Mouse (Mus musculus) lung, embryonic 16.5 days (tissue): Measurements from ENCODE around the gene Gm21985. TPM values are rescaled to one million over a fixed set of nuclear protein-coding genes. Genes with fewer than 3 reads are reported as not detected.

Experiments used
- ATAC-seq: fragments of 200-750 bp; cut with Nextera tagmentation; 2 replicates; pipeline ENCODE4 v1.8.0; 2017; ENCODE audit warnings: low read depth, mild to moderate bottlenecking, moderate library complexity
- H3K27ac ChIP-seq: fragments of 300-500 bp; sonication (generic); 2 replicates; pipeline ENCODE4 v1.5.1; 2014; ENCODE audit warnings: mild to moderate bottlenecking, control low read depth, low read length
- H3K27me3 ChIP-seq: fragments of 300-500 bp; sonication (generic); 2 replicates; pipeline ENCODE4 v1.6.1; 2014; ENCODE audit warnings: low read depth, low read length, mixed read lengths; ENCODE audit not compliant: control insufficient read depth, insufficient read depth
- H3K36me3 ChIP-seq: fragments of 300-500 bp; sonication (generic); 2 replicates; pipeline ENCODE4 v1.6.1; 2014; ENCODE audit warnings: low read length; ENCODE audit not compliant: control insufficient read depth, insufficient read depth
- H3K4me1 ChIP-seq: fragments of 300-500 bp; sonication (generic); replicated peaks from 2 replicates; pipeline ENCODE4 v1.6.1; 2014; ENCODE audit warnings: low read length, mixed read lengths; ENCODE audit not compliant: control insufficient read depth, insufficient read depth
- H3K4me2 ChIP-seq: fragments of 300-500 bp; sonication (generic); 2 replicates; pipeline ENCODE4 v1.6.1; 2014; ENCODE audit warnings: low read depth, low read length, control low read depth
- H3K4me3 ChIP-seq: fragments of 300-500 bp; sonication (generic); 2 replicates; pipeline ENCODE4 v1.5.1; 2014; ENCODE audit warnings: mild to moderate bottlenecking, low read length, control low read depth
- H3K9ac ChIP-seq: fragments of 300-500 bp; sonication (generic); 2 replicates; pipeline ENCODE4 v1.6.1; 2014; ENCODE audit warnings: low read length, control low read depth
- H3K9me3 ChIP-seq: fragments of 300-500 bp; sonication (generic); 2 replicates; pipeline ENCODE4 v1.6.1; 2016; ENCODE audit warnings: low read length; ENCODE audit not compliant: control insufficient read depth
- WGBS: fragments of 180-500 bp; shearing (Covaris S2); extraction: QIAGEN DNeasy Blood & Tissue Kit; methylation state at CpG from one replicate; pipeline ENCODE4 v1.1.7; 2014; 5-methylcytosine and 5-hydroxymethylcytosine counted together
- polyA plus RNA-seq: library from polyadenylated mRNA; unstranded; fragments of >200 nt; fragmentation: Nextera tagmentation; extraction: Ambion mirVana; gene quantifications from 2 replicates; pipeline ENCODE4 v1.2.1, GENCODE M21; 2015

The Gm21985 gene
- polyA plus RNA-seq, 1 experiment from 2014 or later = not detected

DNA sequence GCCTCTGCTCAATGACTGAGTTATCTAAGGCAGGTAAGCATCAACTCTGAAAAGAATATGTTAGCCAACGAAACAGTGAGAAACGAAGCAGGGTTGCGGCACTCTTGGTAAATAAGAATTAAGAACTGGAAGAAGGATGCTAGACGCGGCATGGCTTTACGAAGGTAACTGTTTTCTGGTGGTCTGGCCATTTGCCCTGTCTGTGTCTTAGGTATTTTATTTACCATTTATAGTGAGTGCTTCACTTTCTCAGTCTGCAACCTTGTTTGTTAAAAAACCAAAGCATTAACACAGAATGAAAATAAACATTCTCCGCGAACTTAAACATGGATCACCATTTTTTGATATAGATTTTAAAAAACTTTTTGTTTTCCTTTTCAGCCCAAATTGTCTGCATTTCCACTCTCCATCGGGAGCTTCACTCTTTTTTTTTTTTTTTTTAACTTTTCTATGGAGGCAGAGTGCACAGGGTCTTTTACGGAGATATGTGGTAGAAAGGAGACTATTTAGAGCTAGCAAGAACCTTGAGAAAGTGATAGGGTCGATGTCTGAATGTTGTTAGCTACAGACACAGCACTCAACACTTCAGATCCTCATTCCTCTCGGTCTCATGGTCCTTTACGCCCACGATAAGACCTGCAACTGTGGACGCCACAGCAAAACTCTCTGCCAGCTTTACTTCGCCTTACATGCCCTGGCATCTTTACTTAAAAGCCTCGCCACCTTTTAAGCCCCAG is 188.2 kb downstream of the Gm21985 start:
- Histone ChIP-seq H3K9ac (peak overlapping the region; percentile 97), H3K4me1 (peaks cover 6% of the 10 kb centered on the region), H3K27me3 (no peaks in the 10 kb centered on the region), H3K4me3 (peak overlapping the region; percentile 96), H3K9me3 (no peaks in the 10 kb centered on the region), H3K36me3 (no peaks in the 10 kb centered on the region), H3K27ac (peak overlapping the region; percentile 70; the same call in 1 of the 2 replicates), H3K4me2 (peak overlapping the region; percentile 71)
- 25% methylated on average over 17 of the region's 17 CpGs for WGBS
- peak; percentile 62; the same call in 1 of the 2 replicates for ATAC-seq

DNA sequence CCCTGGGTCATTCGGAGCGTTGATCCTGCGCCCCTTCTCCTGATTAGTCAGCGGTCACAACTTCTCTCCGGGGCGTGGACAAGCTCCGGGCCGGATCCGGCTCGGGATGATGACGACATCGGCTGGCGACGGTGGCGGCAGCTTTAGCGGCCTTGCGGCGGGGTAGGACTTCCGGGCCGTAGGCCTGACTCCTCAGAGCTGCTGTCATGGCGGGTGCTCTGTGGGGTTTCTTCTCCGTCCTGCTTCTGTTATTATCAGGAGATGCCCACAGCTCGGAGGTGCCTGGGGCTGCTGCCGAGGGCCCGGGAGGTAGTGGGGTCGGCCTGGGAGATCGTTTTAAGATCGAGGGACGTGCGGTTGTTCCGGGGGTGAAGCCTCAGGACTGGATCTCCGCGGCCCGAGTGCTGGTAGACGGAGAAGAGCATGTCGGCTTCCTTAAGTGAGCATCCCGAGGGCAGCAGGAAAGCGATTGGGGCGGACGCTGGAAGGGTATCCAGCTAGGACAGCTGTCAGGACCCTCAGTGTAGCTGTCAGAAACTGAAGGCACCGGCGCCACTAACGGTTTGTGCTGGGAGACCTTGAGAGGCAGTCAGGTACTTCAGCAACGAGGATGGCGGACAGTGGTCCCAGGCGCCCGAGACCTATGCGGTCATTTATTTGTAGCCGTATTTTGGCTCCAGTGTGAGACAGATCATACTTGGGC is 188.9 kb downstream of the Gm21985 start, which contains the start of gene Emc7:
Gene Emc7 (plus strand): TSS at position 136 of the 703 bp plus-strand sequence.
- Histone ChIP-seq H3K27me3 (no peaks in the 10 kb centered on the region), H3K4me2 (peak within 1 kb of the TSS; percentile 71), H3K9me3 (no peaks in the 10 kb centered on the region), H3K36me3 (peaks cover 2% of the 10 kb centered on the region), H3K4me3 (peak within 1 kb of the TSS; percentile 96), H3K4me1 (peaks cover 6% of the 10 kb centered on the region), H3K9ac (peak within 1 kb of the TSS; percentile 97), H3K27ac (peak within 1 kb of the TSS; percentile 70)
- under 1% methylated on average over 49 of the region's 49 CpGs for WGBS
- peak; percentile 99 for ATAC-seq

Other genes with a start within 250 kb of the Gm21985 start
- not detected in 2 replicates for gene Olfr1311, start 241.9 kb upstream of the Gm21985 start, polyA plus RNA-seq
- gene Olfr1312, start 216.1 kb upstream of the Gm21985 start, polyA plus RNA-seq = not detected in 2 replicates
- not detected in 2 replicates for gene Olfr1313, start 188.5 kb upstream of the Gm21985 start, polyA plus RNA-seq
- gene Olfr1314, start 169.5 kb upstream of the Gm21985 start, polyA plus RNA-seq = not detected in 2 replicates
- not detected in 2 replicates for gene Olfr1315-ps1, start 150.9 kb upstream of the Gm21985 start, polyA plus RNA-seq
- not detected in 2 replicates for gene Olfr1316, start 131.3 kb upstream of the Gm21985 start, polyA plus RNA-seq
- not detected in 2 replicates for gene Olfr1317, start 126.0 kb upstream of the Gm21985 start, polyA plus RNA-seq
- not detected in 2 replicates for gene Olfr1318, start 112.1 kb upstream of the Gm21985 start, polyA plus RNA-seq
- 17.3 and 19.4 TPM in 2 replicates for gene Lpcat4, start 26.8 kb upstream of the Gm21985 start, polyA plus RNA-seq
- not detected in 2 replicates for gene Nutm1, start 7.0 kb upstream of the Gm21985 start, polyA plus RNA-seq
- 174 and 177 TPM in 2 replicates for gene Nop10, start 4.4 kb upstream of the Gm21985 start, polyA plus RNA-seq
- 8.9 and 9.8 TPM in 2 replicates for gene Slc12a6, start 489 bp upstream of the Gm21985 start, polyA plus RNA-seq
- gene Emc4, start 101.7 kb downstream of the Gm21985 start, polyA plus RNA-seq = 109 and 113 TPM in 2 replicates
- gene Katnbl1, start 112.9 kb downstream of the Gm21985 start, polyA plus RNA-seq = 39.0 and 45.8 TPM in 2 replicates
- 20.3 and 21.5 TPM in 2 replicates for gene Emc7, start 188.7 kb downstream of the Gm21985 start, polyA plus RNA-seq
- gene Chrm5, start 214.5 kb downstream of the Gm21985 start, polyA plus RNA-seq = 0.09 and 0.18 TPM in 2 replicates
- gene Aven, start 226.7 kb downstream of the Gm21985 start, polyA plus RNA-seq = 4.4 and 4.6 TPM in 2 replicates